Mouse (Mus musculus) forebrain, embryonic 14.5 days (tissue): ENCODE results near the gene Sgsm3. TPM values are rescaled to one million over a fixed set of nuclear protein-coding genes. Genes with fewer than 3 reads are reported as not detected.
A peak's percentile ranks its signal among the peaks of the same experiment; 100 is the strongest.

Source experiments
- ATAC-seq: fragments of 200-750 bp; cut with Nextera tagmentation; 2 replicates; pipeline ENCODE4 v1.8.0; 2017; ENCODE audit warnings: mild to moderate bottlenecking, moderate library complexity
- DNase-seq: peaks from one replicate; pipeline ENCODE4 v3.0.0-alpha.2; 2015; ENCODE audit warnings: low spot score
- H3K27ac ChIP-seq: fragments of 300-500 bp; sonication (generic); 2 replicates; pipeline ENCODE4 v1.5.1; 2014; ENCODE audit warnings: low read depth, mild to moderate bottlenecking, control low read depth, low read length, moderate library complexity
- H3K27me3 ChIP-seq: fragments of 300-500 bp; sonication (generic); replicated peaks from 2 replicates; pipeline ENCODE4 v1.6.1; 2014; ENCODE audit warnings: low read length, control low read depth, mixed read lengths; ENCODE audit not compliant: control insufficient read depth, insufficient read depth
- H3K36me3 ChIP-seq: fragments of 300-500 bp; sonication (generic); 2 replicates; pipeline ENCODE4 v1.6.1; 2014; ENCODE audit warnings: low read length, control low read depth; ENCODE audit not compliant: control insufficient read depth, insufficient read depth
- H3K4me1 ChIP-seq: fragments of 300-500 bp; sonication (generic); 2 replicates; pipeline ENCODE4 v1.6.1; 2014; ENCODE audit warnings: antibody characterized with exemption, low read length, control low read depth; ENCODE audit not compliant: control insufficient read depth, insufficient read depth
- H3K4me2 ChIP-seq: fragments of 300-500 bp; sonication (generic); 2 replicates; pipeline ENCODE4 v1.6.1; 2014; ENCODE audit warnings: mild to moderate bottlenecking, control low read depth, low read length
- H3K4me3 ChIP-seq: fragments of 300-500 bp; sonication (generic); 2 replicates; pipeline ENCODE4 v1.5.1; 2014; ENCODE audit warnings: low read depth, low read length, control low read depth
- H3K9ac ChIP-seq: fragments of 300-500 bp; sonication (generic); 2 replicates; pipeline ENCODE4 v1.6.1; 2014; ENCODE audit warnings: mild to moderate bottlenecking, low read length, control low read depth, moderate library complexity
- H3K9me3 ChIP-seq: fragments of 300-500 bp; sonication (generic); replicated peaks from 2 replicates; pipeline ENCODE4 v1.6.1; 2016; ENCODE audit warnings: low read length, control low read depth, mixed read lengths; ENCODE audit not compliant: control insufficient read depth
- WGBS: fragments of 180-500 bp; shearing (Covaris S2); extraction: QIAGEN DNeasy Blood & Tissue Kit; methylation state at CpG from one replicate; pipeline ENCODE4 v1.1.7; 2014; 5-methylcytosine and 5-hydroxymethylcytosine counted together
- polyA plus RNA-seq: library from polyadenylated mRNA; unstranded; fragments of >200 nt; fragmentation: Nextera tagmentation; extraction: Ambion mirVana; gene quantifications from 2 replicates; pipeline ENCODE4 v1.2.1, GENCODE M21; 2014

The Sgsm3 gene
- polyA plus RNA-seq, 1 experiment from 2014 or later = 43.1 TPM

DNA sequence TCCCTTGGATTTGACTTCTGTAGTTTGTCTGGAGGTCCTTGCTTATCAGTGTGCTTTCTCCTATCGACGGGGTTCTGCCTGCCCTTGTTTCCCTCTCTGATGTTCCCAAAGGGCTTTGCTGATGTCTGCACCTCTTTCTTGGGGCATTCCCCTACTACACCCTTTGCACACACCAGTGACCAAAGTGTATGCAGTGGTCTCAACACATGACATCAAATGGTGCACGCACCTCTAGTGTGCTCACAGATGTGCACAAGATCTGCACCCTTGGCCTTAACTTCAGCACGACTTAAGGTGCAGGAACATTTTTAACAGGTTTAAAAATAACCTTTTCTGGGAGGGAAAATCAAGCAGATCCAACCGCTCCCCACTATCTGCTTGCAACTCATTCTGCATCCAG lies 38.2 kb upstream of the Sgsm3 start:
- no peak overlapping the region for H3K27ac ChIP-seq
- H3K4me3 ChIP-seq = no peak overlapping the region
- WGBS = 88% methylated on average over 5 of the region's 5 CpGs
- no peaks in the 10 kb centered on the region for H3K36me3 ChIP-seq
- ATAC-seq = no peak
- H3K4me2 ChIP-seq = no peak overlapping the region
- no peak overlapping the region for H3K9ac ChIP-seq
- H3K4me1 ChIP-seq = no peaks in the 10 kb centered on the region
- DNase-seq = no peak
- no peaks in the 10 kb centered on the region for H3K27me3 ChIP-seq
- no peaks in the 10 kb centered on the region for H3K9me3 ChIP-seq

DNA sequence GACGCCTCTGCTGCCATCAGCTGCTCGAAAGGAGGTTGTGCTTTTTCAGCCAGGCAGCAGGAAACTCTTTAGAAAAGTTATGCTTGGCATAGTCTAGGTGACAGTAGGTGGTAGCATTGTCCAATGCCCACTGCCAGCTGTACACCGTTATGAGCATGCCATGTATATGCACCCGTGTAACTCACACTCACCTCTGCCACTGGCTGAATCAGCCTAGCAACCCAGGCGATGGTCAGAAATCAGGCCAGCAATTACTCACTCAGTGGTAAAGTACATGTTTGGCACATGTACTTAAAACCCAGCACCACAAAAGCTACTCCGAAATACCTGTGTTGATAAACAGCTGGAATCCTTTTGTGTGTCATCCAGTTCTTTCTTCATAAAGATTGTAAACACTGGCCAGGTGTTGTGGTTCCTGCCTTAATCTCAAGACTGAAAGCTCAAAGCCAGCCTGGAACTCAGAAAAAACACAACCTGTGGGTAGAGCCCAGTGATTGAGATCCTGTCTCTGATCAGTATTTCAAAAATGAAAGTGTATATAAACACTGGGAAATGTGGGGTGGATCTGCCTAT lies 36.0 kb upstream of the Sgsm3 start:
- Histone ChIP-seq H3K4me2 (no peak overlapping the region), H3K9ac (no peak overlapping the region), H3K9me3 (no peaks in the 10 kb centered on the region), H3K4me3 (no peak overlapping the region), H3K27ac (no peak overlapping the region), H3K4me1 (no peaks in the 10 kb centered on the region), H3K36me3 (no peaks in the 10 kb centered on the region), H3K27me3 (no peaks in the 10 kb centered on the region)
- DNase-seq (no peak), ATAC-seq (no peak)
- 80% methylated on average over 6 of the region's 6 CpGs for WGBS

DNA sequence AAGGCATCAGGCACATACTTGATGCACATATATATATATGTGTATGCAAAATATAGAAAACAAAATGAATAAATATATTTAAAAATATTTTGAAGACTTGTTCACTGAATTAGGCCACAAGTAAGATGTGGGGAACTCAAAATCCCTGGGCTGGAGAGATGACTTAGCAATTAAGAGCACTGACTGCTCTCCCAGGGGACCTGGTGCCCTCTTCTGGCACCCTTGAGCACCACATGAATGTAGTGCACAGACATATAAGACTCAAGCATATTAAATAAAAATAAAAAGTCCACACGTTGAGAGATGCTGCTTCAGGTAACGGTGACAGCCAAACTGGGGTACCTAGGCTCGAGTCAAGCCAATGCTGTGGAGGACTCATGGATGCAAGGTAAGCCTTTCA lies 31.7 kb upstream of the Sgsm3 start:
- ATAC-seq (no peak), DNase-seq (peak; percentile 42)
- Histone ChIP-seq H3K9ac (no peak overlapping the region), H3K9me3 (no peaks in the 10 kb centered on the region), H3K4me3 (no peak overlapping the region), H3K27me3 (no peaks in the 10 kb centered on the region), H3K4me1 (peaks cover 4% of the 10 kb centered on the region; the same call in 1 of the 2 replicates), H3K27ac (no peak overlapping the region), H3K36me3 (no peaks in the 10 kb centered on the region), H3K4me2 (no peak overlapping the region)
- WGBS = 54% methylated on average over 3 of the region's 3 CpGs

DNA sequence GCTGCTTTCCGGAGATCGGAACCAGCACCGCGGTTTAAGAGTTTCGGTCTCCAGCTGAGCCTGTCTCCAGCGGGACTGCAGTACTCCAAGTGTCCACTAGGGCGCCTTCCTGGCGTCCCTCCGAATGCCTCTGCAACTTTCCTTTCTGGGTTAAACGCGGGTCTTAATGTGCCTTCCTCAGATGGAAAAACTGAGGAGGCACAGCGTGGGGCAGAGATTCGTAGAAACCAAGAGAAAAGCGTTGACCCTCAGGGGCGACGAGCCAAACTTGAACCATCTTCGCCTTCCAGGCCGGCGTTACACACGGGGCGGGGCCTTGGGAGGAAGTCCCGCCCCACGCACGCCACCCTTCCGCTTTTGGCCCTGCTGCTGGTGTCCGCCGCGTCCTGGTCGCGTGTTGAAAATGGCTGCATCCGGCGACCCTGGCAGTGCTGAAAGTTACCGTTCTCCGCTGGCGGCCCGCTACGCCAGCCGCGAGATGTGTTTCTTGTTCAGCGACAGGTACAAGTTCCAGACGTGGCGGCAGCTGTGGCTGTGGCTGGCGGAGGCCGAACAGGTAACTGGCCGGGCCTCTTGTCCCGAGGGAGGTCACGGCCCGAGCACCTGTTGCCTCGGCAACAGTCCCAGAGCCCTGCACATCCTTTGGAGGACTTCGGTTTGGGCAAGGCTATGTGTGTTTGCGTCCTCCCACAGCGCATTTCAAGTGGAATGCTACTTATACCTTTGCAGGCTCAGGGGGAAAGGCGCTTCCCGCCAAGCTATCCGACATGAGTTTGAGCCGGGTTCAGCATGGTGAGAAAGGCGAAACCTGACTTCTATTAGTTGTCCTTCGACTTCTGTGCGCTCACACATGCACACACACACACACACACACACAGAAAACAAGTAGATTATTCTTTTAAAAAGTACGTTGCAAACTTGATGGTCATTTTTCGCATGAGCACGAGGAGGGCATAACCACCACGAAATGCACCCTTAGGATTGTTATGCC lies 29.1 kb upstream of the Sgsm3 start, which contains the start of gene Adsl:
Adsl (plus strand) TSS at position 346 of the 991 bp plus-strand sequence.
- no peaks in the 10 kb centered on the region for H3K27me3 ChIP-seq
- H3K4me2 ChIP-seq = peak within 1 kb of the TSS; percentile 76
- peak within 1 kb of the TSS; percentile 80 for H3K4me3 ChIP-seq
- peak within 1 kb of the TSS; percentile 76; the same call in 1 of the 2 replicates for H3K27ac ChIP-seq
- under 1% methylated on average over 63 of the region's 63 CpGs for WGBS
- H3K9me3 ChIP-seq = no peaks in the 10 kb centered on the region
- peaks cover 15% of the 10 kb centered on the region for H3K36me3 ChIP-seq
- peak; percentile 93 for DNase-seq
- peak; percentile 96 for ATAC-seq
- H3K9ac ChIP-seq = peak within 1 kb of the TSS; percentile 76
- H3K4me1 ChIP-seq = peaks cover 4% of the 10 kb centered on the region; the same call in 1 of the 2 replicates

DNA sequence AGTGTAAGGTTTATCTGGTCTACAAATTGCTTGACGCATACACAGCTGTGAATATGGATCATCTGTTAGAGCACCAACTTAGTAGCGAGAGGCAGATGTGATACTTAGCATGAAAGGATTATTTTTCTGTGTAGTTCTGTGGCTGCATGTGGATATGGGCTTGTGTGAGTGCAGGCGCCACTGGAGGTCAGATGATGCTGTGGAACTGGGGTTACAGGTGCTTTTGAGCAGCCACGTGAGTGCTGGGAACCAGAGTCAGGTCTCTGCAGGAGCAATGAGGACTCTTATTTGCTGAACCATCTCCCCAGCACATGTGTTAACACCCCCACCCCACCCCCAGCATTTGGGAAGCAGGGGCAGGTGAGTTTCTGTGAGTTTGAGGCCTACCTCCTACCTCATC lies 28.1 kb upstream of the Sgsm3 start:
- H3K4me3 ChIP-seq = peak overlapping the region; percentile 80
- WGBS = 52% methylated on average over 4 of the region's 4 CpGs
- ATAC-seq = no peak
- H3K36me3 ChIP-seq = peaks cover 25% of the 10 kb centered on the region
- H3K27ac ChIP-seq = no peak overlapping the region
- no peaks in the 10 kb centered on the region for H3K27me3 ChIP-seq
- peak overlapping the region; percentile 76 for H3K4me2 ChIP-seq
- DNase-seq = no peak
- peaks cover 4% of the 10 kb centered on the region; the same call in 1 of the 2 replicates for H3K4me1 ChIP-seq
- H3K9ac ChIP-seq = peak overlapping the region; percentile 76
- H3K9me3 ChIP-seq = no peaks in the 10 kb centered on the region

DNA sequence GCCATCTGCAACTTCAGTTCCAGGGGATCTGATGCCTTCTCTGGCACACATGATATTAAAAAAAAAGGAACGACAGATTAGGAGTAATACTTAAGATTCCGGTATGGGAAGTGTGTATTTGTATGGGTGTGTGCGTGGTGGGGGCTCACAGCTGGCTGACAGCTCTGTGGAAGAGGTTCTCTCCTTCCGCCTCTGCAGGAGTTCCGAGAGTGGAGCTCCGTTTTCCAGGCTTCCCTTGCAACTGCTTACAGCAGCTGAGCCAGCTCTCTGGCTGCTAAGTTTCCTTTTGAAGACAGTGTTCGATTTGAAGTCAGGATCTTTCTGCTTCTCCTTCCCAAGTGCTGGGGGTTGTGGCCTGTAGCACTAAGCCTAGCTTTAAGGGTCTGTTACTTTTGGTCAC lies 27.5 kb upstream of the Sgsm3 start:
- Histone ChIP-seq H3K4me2 (peak overlapping the region; percentile 76; the same call in 1 of the 2 replicates), H3K9ac (no peak overlapping the region), H3K36me3 (peaks cover 31% of the 10 kb centered on the region), H3K4me1 (peaks cover 4% of the 10 kb centered on the region; the same call in 1 of the 2 replicates), H3K27me3 (no peaks in the 10 kb centered on the region), H3K4me3 (no peak overlapping the region), H3K27ac (no peak overlapping the region), H3K9me3 (no peaks in the 10 kb centered on the region)
- DNase-seq = no peak
- no peak for ATAC-seq
- 91% methylated on average over 7 of the region's 7 CpGs for WGBS

DNA sequence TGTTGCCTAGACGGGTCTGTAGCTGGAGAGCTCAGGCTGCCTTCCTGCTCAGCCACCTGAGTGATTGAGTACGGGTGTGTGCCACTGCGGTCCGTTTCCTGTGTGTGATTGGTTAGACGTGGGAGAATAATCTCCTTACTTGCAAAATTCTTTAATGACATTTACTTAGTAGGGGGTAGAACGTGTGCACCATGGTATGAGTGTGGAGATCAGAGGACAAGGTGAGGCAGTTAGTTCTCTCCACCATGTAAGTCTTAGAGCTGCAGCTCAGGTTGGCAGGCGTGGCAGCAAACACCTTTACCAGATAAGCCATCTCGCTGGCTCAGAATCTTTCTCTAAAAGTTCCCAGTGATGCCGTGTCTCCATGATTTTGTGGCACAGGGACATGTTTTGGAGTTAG lies 23.6 kb upstream of the Sgsm3 start:
- Histone ChIP-seq H3K4me1 (peaks cover 4% of the 10 kb centered on the region; the same call in 1 of the 2 replicates), H3K9ac (no peak overlapping the region), H3K27ac (no peak overlapping the region), H3K4me2 (no peak overlapping the region), H3K9me3 (no peaks in the 10 kb centered on the region), H3K36me3 (peaks cover 62% of the 10 kb centered on the region), H3K27me3 (no peaks in the 10 kb centered on the region), H3K4me3 (no peak overlapping the region)
- DNase-seq (no peak), ATAC-seq (no peak)
- WGBS = 94% methylated on average over 9 of the region's 9 CpGs

DNA sequence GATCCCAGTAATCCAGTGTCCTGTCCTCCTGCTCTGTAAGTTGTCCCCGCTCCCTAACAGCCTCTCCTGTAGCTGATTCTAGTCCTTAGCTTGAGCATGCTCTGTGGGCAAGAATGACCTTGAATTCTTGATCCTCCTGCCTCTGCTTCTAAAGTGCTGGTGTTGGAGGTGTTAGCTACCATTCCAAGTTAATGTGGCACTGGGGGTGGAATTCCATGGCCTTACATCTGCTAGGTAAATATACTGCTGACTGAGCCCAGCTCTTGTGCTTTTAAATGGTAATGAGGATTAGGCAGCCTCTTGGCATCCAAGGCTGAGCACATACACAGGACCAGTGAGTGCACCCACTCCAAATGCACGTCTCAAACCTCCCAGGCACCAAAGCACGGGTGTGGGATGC lies 22.7 kb upstream of the Sgsm3 start:
- Histone ChIP-seq H3K27me3 (no peaks in the 10 kb centered on the region), H3K9ac (no peak overlapping the region), H3K27ac (no peak overlapping the region), H3K36me3 (peaks cover 67% of the 10 kb centered on the region), H3K4me2 (no peak overlapping the region), H3K4me1 (no peaks in the 10 kb centered on the region), H3K4me3 (no peak overlapping the region), H3K9me3 (no peaks in the 10 kb centered on the region)
- 57% methylated on average over 3 of the region's 3 CpGs for WGBS
- no peak for DNase-seq
- ATAC-seq = no peak
